Mouse (Mus musculus) stomach, embryonic 14.5 days (tissue): ENCODE results near the gene Cstf1. TPM values are rescaled to one million over a fixed set of nuclear protein-coding genes. Genes with fewer than 3 reads are reported as not detected.

Experiments used
- ATAC-seq: fragments of 200-750 bp; cut with Nextera tagmentation; 2 replicates; pipeline ENCODE4 v1.8.0; 2017; ENCODE audit warnings: low read depth, moderate TSS enrichment; ENCODE audit not compliant: insufficient number of reproducible peaks, insufficient read depth, low FRiP score
- H3K27ac ChIP-seq: fragments of 300-500 bp; sonication (generic); 2 replicates; pipeline ENCODE4 v1.5.1; 2014; ENCODE audit warnings: mild to moderate bottlenecking, low read length, moderate library complexity, mixed read lengths
- H3K27me3 ChIP-seq: fragments of 300-500 bp; sonication (generic); 2 replicates; pipeline ENCODE4 v1.6.1; 2014; ENCODE audit warnings: low read length, control low read depth, mixed read lengths; ENCODE audit not compliant: control insufficient read depth, insufficient read depth
- H3K36me3 ChIP-seq: fragments of 300-500 bp; sonication (generic); 2 replicates; pipeline ENCODE4 v1.6.1; 2014; ENCODE audit warnings: mild to moderate bottlenecking, control low read depth, low read length, moderate library complexity, mixed read lengths; ENCODE audit not compliant: control insufficient read depth, insufficient read depth
- H3K4me1 ChIP-seq: fragments of 300-500 bp; sonication (generic); 2 replicates; pipeline ENCODE4 v1.6.1; 2014; ENCODE audit warnings: low read length, control low read depth, mixed read lengths; ENCODE audit not compliant: control insufficient read depth, insufficient read depth
- H3K4me2 ChIP-seq: fragments of 300-500 bp; sonication (generic); replicated peaks from 2 replicates; pipeline ENCODE4 v1.6.1; 2014; ENCODE audit warnings: low read depth, low read length, control low read depth
- H3K4me3 ChIP-seq: fragments of 300-500 bp; sonication (generic); 2 replicates; pipeline ENCODE4 v1.5.1; 2014; ENCODE audit warnings: low read depth, low read length, control low read depth
- H3K9ac ChIP-seq: fragments of 300-500 bp; sonication (generic); replicated peaks from 2 replicates; pipeline ENCODE4 v1.6.1; 2014; ENCODE audit warnings: low read depth, mild to moderate bottlenecking, control low read depth, low read length, moderate library complexity, mixed read lengths
- H3K9me3 ChIP-seq: fragments of 300-500 bp; sonication (generic); 2 replicates; pipeline ENCODE4 v1.6.1; 2016; ENCODE audit warnings: low read depth, low read length, control low read depth; ENCODE audit not compliant: control insufficient read depth
- WGBS: fragments of 180-500 bp; shearing (Covaris S2); extraction: QIAGEN DNeasy Blood & Tissue Kit; methylation state at CpG from one replicate; pipeline ENCODE4 v1.1.7; 2014; 5-methylcytosine and 5-hydroxymethylcytosine counted together
- polyA plus RNA-seq: library from polyadenylated mRNA; unstranded; fragments of >200 nt; fragmentation: Nextera tagmentation; extraction: Ambion mirVana; gene quantifications from 2 replicates; pipeline ENCODE4 v1.2.1, GENCODE M21; 2014

The Cstf1 gene
- polyA plus RNA-seq, 1 experiment from 2014 or later = 40.0 TPM

DNA sequence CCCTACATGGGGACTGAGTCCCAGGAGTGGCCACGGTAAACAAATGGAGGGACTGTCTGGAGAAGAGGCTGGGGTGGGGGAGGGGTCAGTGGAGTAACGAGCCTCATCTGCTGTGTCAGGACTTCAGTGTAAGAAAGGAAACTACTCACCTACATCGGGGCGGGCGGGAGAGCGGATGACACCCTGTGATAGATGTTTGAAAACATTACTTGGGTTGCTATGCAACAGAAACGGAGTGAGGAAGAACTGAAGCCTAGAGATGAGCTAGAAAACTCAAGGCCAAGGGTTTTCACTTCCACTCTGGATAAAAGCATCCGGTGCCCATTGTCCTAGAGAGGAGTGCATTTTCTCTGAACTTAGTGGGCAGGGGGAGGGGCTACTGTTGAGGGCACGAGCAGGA is 29.4 kb downstream of the Cstf1 start:
- no peaks in the 10 kb centered on the region for H3K36me3 ChIP-seq
- no peaks in the 10 kb centered on the region for H3K9me3 ChIP-seq
- H3K4me2 ChIP-seq = no peak overlapping the region
- ATAC-seq = no peak
- no peaks in the 10 kb centered on the region for H3K4me1 ChIP-seq
- no peaks in the 10 kb centered on the region for H3K27me3 ChIP-seq
- no peak overlapping the region for H3K4me3 ChIP-seq
- WGBS = 21% methylated on average over 9 of the region's 9 CpGs
- no peak overlapping the region for H3K27ac ChIP-seq
- H3K9ac ChIP-seq = no peak overlapping the region

DNA sequence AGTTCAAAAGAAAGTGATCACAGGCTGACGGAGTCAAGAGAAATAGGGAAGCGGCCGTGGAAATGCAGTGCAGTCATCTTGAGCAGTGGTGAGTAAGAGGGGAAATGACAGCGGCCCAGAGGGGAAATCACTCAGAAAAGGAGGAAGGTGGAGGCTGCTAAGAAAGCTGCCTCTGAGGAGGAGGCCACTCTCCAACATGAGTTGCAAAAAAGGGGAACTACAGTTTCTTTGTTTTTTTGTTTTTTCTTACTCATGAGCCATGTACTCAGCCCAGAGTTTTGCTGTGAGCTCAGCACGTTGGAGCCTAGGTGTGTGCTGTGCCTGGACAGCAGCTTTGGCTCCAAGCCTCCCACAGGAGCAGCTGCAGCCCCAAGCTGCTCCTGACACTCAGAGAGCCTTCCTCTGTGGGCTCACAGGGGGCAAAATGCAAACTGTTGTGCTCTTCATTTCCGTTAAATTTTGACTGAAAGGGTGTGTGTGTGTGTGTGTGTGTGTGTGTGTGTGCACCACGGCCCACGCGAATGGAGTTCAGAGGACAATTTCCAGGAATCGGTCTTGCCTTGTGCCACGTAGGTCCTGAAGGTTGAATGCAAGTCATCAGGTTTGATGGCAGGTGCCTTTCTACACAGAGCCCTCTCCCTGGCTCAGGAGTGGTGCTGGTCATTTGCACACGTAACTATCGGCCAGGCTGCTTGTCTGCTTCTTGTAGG is 30.8 kb downstream of the Cstf1 start:
- Histone ChIP-seq H3K9ac (no peak overlapping the region), H3K4me3 (no peak overlapping the region), H3K4me2 (no peak overlapping the region), H3K36me3 (no peaks in the 10 kb centered on the region), H3K9me3 (no peaks in the 10 kb centered on the region), H3K27ac (no peak overlapping the region), H3K27me3 (no peaks in the 10 kb centered on the region), H3K4me1 (no peaks in the 10 kb centered on the region)
- no peak for ATAC-seq
- WGBS = 65% methylated on average over 13 of the region's 13 CpGs

DNA sequence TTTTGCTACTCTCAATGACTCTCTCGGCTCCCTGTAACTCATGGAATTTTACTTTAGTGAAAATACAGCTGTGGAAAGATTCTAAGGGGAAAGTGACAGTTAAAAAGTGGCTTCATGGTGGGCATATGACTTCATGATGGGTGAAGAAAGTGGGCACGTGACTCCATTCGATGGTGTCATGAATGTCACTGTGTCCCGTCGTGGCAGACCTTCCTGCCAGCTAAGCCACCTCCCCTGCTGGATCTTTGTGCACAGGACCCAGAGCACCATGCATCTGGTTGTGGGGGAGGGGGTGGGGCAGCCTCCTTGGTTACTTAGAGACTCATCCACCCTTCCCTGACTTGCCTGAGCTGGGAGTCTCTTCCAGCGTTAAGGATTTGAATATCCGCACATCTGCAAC is 33.8 kb downstream of the Cstf1 start:
- no peaks in the 10 kb centered on the region for H3K36me3 ChIP-seq
- ATAC-seq = no peak
- H3K4me3 ChIP-seq = no peak overlapping the region
- WGBS = 62% methylated on average over 7 of the region's 7 CpGs
- no peaks in the 10 kb centered on the region for H3K27me3 ChIP-seq
- H3K27ac ChIP-seq = no peak overlapping the region
- H3K4me1 ChIP-seq = no peaks in the 10 kb centered on the region
- H3K9me3 ChIP-seq = no peaks in the 10 kb centered on the region
- no peak overlapping the region for H3K9ac ChIP-seq
- H3K4me2 ChIP-seq = no peak overlapping the region

DNA sequence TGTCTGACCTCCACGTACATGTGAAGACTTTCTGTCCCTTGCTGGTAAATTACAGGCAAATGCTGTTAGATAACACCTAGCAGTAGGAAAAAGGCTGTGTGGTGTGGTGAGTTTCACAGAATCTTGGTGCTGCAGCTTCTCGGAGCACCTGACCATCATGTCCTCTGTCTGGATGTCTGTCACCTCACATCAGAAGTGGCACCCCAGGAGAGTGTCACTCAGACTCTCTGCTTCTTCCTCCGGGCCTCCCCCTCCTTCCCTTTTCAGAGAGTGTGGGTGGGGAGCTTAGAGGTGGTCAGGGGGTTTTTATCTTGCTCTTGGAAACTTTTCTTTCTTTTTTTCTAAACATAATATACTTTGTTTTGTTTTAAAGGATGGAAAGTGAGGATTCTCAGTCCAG is 34.5 kb downstream of the Cstf1 start:
- Histone ChIP-seq H3K27me3 (no peaks in the 10 kb centered on the region), H3K9me3 (no peaks in the 10 kb centered on the region), H3K4me3 (no peak overlapping the region), H3K36me3 (no peaks in the 10 kb centered on the region), H3K4me2 (no peak overlapping the region), H3K9ac (no peak overlapping the region), H3K27ac (no peak overlapping the region), H3K4me1 (no peaks in the 10 kb centered on the region)
- 52% methylated on average over 3 of the region's 3 CpGs for WGBS
- ATAC-seq = no peak

DNA sequence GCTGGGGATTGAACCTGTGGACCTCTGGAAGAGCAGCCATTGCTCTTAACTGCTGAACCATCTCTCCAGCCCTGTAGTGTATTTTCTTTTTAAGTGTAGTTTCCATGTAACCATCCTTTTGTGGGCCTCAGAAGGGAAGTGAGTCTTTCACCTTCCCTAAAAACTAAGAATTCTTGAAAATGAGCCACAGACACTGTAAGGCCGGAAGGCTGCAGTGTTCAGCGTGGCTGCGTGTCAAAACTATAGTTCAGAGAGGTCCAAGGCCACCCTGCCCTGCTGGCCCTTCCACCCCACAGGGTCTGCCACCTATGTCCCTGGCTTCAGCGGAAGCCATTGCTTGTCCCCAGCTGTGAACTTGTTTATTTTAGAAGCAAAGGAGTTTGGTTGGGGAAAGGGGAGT is 35.7 kb downstream of the Cstf1 start:
- 64% methylated on average over 4 of the region's 4 CpGs for WGBS

DNA sequence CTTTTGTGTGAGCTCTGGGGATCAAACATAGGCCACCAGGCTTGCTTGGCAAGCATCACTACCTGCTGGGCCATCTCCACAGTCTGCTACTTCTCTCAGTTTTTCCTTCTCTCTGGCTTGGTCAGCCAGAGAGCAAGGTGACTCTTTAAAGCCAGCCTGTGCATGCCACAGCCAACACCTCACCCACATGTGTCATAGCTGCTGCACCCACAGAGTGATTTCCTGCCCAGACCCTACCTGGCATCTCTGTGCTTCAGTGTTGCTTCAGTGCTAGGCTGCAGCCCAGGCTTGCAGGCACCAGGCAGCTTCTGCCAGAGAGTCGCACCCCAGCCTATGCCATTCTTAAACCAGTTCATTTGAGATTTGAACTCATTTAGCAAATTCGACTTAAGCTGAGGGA is 37.0 kb downstream of the Cstf1 start:
- no peak overlapping the region for H3K4me2 ChIP-seq
- 0 out of 2 replicates have a peak, but pooled peaks cover 2% of the 10 kb centered on the region for H3K4me1 ChIP-seq
- H3K36me3 ChIP-seq = no peaks in the 10 kb centered on the region
- H3K4me3 ChIP-seq = no peak overlapping the region
- no peak overlapping the region for H3K27ac ChIP-seq
- H3K9ac ChIP-seq = no peak overlapping the region
- no peaks in the 10 kb centered on the region for H3K9me3 ChIP-seq
- no peaks in the 10 kb centered on the region for H3K27me3 ChIP-seq
- no peak for ATAC-seq
- WGBS = 73% methylated on average over 2 of the region's 2 CpGs

More for the DNA sequence above, 35.7 kb downstream of the Cstf1 start:
- ATAC-seq = no peak
- Histone ChIP-seq H3K27ac (no peak overlapping the region), H3K36me3 (no peaks in the 10 kb centered on the region), H3K9me3 (no peaks in the 10 kb centered on the region), H3K27me3 (no peaks in the 10 kb centered on the region), H3K4me3 (no peak overlapping the region), H3K4me1 (no peaks in the 10 kb centered on the region), H3K9ac (no peak overlapping the region), H3K4me2 (no peak overlapping the region)

DNA sequence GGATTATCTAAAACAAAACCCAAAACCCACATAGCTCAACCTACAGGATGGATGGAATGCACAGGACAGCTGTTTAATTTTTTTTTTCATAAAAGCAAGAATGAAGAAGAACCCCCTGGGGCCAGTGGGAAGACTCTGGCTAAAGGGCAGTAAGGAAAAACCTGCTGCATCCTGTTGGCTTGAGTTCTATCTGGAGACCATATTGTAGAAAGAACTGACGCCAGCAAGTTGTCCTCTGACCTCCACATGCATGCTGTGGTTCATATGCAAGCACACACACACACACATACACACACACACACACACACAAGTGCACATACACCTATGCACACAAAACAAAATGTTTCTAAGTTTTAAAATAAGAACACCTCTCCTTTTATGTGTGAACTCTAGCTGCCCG is 40.2 kb downstream of the Cstf1 start:
- Histone ChIP-seq H3K27ac (no peak overlapping the region), H3K27me3 (no peaks in the 10 kb centered on the region), H3K4me3 (no peak overlapping the region), H3K9ac (no peak overlapping the region), H3K4me2 (no peak overlapping the region), H3K36me3 (no peaks in the 10 kb centered on the region), H3K4me1 (peaks cover 13% of the 10 kb centered on the region; the same call in 1 of the 2 replicates), H3K9me3 (no peaks in the 10 kb centered on the region)
- no peak for ATAC-seq
- WGBS = 82% methylated on average over 2 of the region's 2 CpGs

DNA sequence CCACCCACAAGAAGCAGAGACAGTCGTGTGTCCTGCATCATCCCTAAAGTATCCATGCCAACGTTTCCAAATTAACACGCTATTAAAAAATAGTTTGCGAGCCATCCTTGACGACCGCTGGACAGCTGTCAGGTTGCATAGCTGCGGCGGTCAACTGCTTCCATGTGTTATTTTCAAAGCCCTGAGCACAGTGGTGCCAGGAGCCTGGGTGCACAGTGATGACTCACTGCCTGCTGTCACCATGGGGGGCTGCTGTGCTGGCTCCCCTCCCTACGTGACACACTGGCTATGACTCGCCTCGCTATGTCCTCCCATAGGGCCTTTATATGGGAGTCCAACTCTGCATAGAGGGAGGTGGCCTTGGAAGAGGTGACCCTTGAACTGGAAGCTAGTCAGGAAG is 40.6 kb downstream of the Cstf1 start:
- Histone ChIP-seq H3K9me3 (no peaks in the 10 kb centered on the region), H3K27me3 (no peaks in the 10 kb centered on the region), H3K36me3 (no peaks in the 10 kb centered on the region), H3K4me2 (no peak overlapping the region), H3K9ac (no peak overlapping the region), H3K4me3 (no peak overlapping the region), H3K4me1 (peaks cover 13% of the 10 kb centered on the region; the same call in 1 of the 2 replicates), H3K27ac (no peak overlapping the region)
- 86% methylated on average over 11 of the region's 11 CpGs for WGBS
- no peak for ATAC-seq

DNA sequence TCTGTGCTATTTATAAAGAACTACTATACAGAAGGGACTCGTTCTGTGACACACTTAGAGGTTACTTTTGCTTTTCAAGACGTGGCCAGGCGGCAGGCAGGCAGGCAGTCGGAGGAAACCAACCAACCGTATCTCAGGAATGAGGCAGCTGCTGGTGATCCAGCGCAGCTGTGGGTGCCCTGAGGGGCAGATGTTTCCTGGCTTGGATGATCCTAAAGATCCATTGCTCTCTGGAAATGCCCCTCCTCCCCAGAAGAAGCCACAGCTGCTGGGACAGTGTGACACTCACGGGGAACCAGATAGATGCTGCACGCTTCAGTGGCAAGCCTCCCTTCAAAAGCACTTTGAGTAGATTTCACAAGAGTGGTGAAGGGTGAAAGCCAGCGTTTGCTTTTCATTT is 42.0 kb downstream of the Cstf1 start:
- 8% methylated on average over 9 of the region's 9 CpGs for WGBS
- H3K9ac ChIP-seq = no peak overlapping the region
- H3K4me1 ChIP-seq = peaks cover 13% of the 10 kb centered on the region; the same call in 1 of the 2 replicates
- H3K36me3 ChIP-seq = no peaks in the 10 kb centered on the region
- H3K4me3 ChIP-seq = no peak overlapping the region
- H3K27ac ChIP-seq = no peak overlapping the region
- ATAC-seq = no peak
- 0 out of 2 replicates have a peak overlapping the region, but pooled peaks have one; percentile 10 for H3K4me2 ChIP-seq
- H3K9me3 ChIP-seq = no peaks in the 10 kb centered on the region
- H3K27me3 ChIP-seq = no peaks in the 10 kb centered on the region
